Mouse (Mus musculus) right cerebral cortex, postnatal 36 days (tissue): Measurements from ENCODE around the gene Cxcl5.

Experiments used
- DNase-seq, 2 experiments: peaks; one replicate each; pipeline ENCODE4 v3.0.0; 2022; ENCODE audit warnings: low spot score in 2 of 2, mixed read lengths in 1 of 2

The Cxcl5 gene

GRCm38 (mm10) chr5:90759077-90760065, at the start of gene Cxcl5:
TSS of gene Cxcl5 (plus strand) at chr5:90759360.
- DNase-seq, result no peak

- DNase-seq, result no peak
These were observed 47.8 kb upstream of the Cxcl5 start for GRCm38 (mm10) chr5:90711409-90711808.

GRCm38 (mm10) chr5:90717937-90718336, 41.2 kb upstream of the Cxcl5 start:
- no peak for DNase-seq

GRCm38 (mm10) chr5:90722656-90723055, 36.5 kb upstream of the Cxcl5 start:
- no peak for DNase-seq

- DNase-seq, result no peak
These were observed 30.9 kb upstream of the Cxcl5 start for GRCm38 (mm10) chr5:90728254-90728653.

- no peak for DNase-seq
These were observed 27.7 kb upstream of the Cxcl5 start for GRCm38 (mm10) chr5:90731480-90731879.

GRCm38 (mm10) chr5:90742029-90742428, 17.1 kb upstream of the Cxcl5 start:
- no peak for DNase-seq

GRCm38 (mm10) chr5:90753934-90754333, 5.2 kb upstream of the Cxcl5 start:
- DNase-seq, result no peak

GRCm38 (mm10) chr5:90758020-90758605, 1.0 kb upstream of the Cxcl5 start:
- DNase-seq, result no peak

GRCm38 (mm10) chr5:90760303-90760702, 1.1 kb downstream of the Cxcl5 start:
- no peak for DNase-seq

GRCm38 (mm10) chr5:90760844-90761243, 1.7 kb downstream of the Cxcl5 start:
- DNase-seq, result no peak

- no peak for DNase-seq
These were observed 2.7 kb downstream of the Cxcl5 start for GRCm38 (mm10) chr5:90761834-90762233.

- DNase-seq, result no peak
These were observed 4.9 kb downstream of the Cxcl5 start for GRCm38 (mm10) chr5:90763912-90764665.

- DNase-seq, result no peak
These were observed 6.9 kb downstream of the Cxcl5 start for GRCm38 (mm10) chr5:90765821-90766606.

- DNase-seq, result no peak
These were observed 9.1 kb downstream of the Cxcl5 start, which contains the start of gene Ppbp for GRCm38 (mm10) chr5:90768218-90768617. TSS of gene Ppbp (plus strand) at chr5:90768518.

- DNase-seq, result no peak
These were observed 12.2 kb downstream of the Cxcl5 start for GRCm38 (mm10) chr5:90771369-90771768.

GRCm38 (mm10) chr5:90771880-90772653, 12.9 kb downstream of the Cxcl5 start, which contains the start of gene Pf4:
TSS of gene Pf4 (plus strand) at chr5:90772435.
- no peak for DNase-seq

- DNase-seq, result no peak
These were observed 16.4 kb downstream of the Cxcl5 start for GRCm38 (mm10) chr5:90775562-90775961.

- no peak for DNase-seq
These were observed 18.5 kb downstream of the Cxcl5 start for GRCm38 (mm10) chr5:90777621-90778020.

- no peak for DNase-seq
These were observed 19.7 kb downstream of the Cxcl5 start for GRCm38 (mm10) chr5:90778856-90779255.
